8 mouse cellular contexts compared by ENCODE assay signal in the genomic region with DNA sequence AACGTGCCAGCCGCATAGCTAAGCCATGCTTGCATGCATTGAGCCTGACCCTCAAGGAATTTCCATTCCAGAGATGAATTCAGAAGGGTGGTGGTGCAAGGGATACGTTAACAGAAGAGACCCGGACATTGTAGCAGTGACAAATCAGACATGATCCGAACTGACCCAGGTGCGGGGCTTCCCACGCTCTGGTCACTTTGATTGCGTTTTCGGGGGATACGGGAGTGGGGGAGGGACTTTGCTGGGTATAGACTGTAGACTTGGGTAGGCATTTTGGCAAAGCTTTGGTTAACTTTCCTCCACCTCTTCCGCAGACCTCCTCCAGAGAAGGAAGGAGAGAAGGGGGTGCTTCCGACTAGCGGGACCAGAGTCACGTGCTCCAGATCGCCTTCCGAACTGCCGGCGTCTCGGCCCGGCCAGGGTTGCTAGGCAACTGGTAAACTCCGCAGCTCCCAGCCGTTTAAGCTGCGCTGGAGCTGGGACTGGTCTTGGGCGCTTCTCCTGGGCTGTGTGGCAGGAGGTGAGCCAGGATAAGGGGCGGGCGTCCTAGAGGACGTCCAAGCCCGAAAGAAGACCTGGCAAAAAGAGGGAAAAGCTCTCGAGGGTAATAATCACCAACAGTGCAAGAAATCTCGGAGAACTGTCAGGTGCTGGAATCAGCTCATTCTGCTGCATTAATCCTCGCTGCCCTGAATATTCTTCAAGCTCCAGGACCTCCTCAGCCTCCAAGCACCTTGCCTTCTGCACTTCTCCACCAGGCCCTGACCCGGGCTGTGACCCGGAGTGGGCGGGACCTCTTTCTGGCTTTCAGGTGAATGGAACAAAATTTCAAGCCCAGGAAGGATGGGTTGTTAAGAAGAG. TPM values are rescaled to one million over a fixed set of nuclear protein-coding genes. Genes with fewer than 3 reads are reported as not detected.
DNase-seq lines count a peak whose midpoint lies in the region; ATAC-seq lines count a peak whose summit lies in the region.

Gene Dnaic2, plus strand, starts transcription at position 444 of the 861 bp plus-strand sequence.

- no peak within 1 kb of the TSS for H3K9ac ChIP-seq in embryonic facial prominence, embryonic 15.5 days
- no peak within 1 kb of the TSS for H3K9ac ChIP-seq in kidney, embryonic 15.5 days
- no peak within 1 kb of the TSS for H3K9ac ChIP-seq in liver, embryonic 11.5 days (ENCODE audit: low read depth, low read length)

- ATAC-seq in embryonic facial prominence, embryonic 15.5 days (ENCODE audit: insufficient number of reproducible peaks, low FRiP score, low TSS enrichment, low read depth) = 0 out of 2 replicates have a peak, but pooled peaks have one; percentile 43
- ATAC-seq in kidney, embryonic 15.5 days (replicated peaks; ENCODE audit: low FRiP score) = peak; percentile 84
- ATAC-seq in liver, embryonic 11.5 days (replicated peaks; ENCODE audit: low FRiP score) = peak; percentile 47; the same call in 1 of the 2 replicates

- H3K27me3 ChIP-seq in embryonic facial prominence, embryonic 15.5 days = 0 out of 2 replicates have a peak, but pooled peaks cover 3% of the 10 kb centered on the region
- peaks cover 22% of the 10 kb centered on the region for H3K27me3 ChIP-seq in heart, embryonic 10.5 days (ENCODE audit: insufficient read depth, poor library complexity, severe bottlenecking)
- peaks cover 8% of the 10 kb centered on the region; the same call in 1 of the 2 replicates for H3K27me3 ChIP-seq in kidney, embryonic 15.5 days
- H3K27me3 ChIP-seq in liver, embryonic 11.5 days (replicated peaks; ENCODE audit: control insufficient read depth, insufficient read depth, low read length) = peaks cover 17% of the 10 kb centered on the region

- peak; percentile 22 to 56 for DNase-seq in urinary bladder, adult 18-20 months (ENCODE audit: low spot score in 2 of 2)
- no peak for DNase-seq in urinary bladder, adult 2 months (ENCODE audit: low spot score)
- DNase-seq in heart, embryonic 10.5 days (ENCODE audit: low spot score) = peak; percentile 92
- peak; percentile 43 for DNase-seq in liver, embryonic 11.5 days (ENCODE audit: low spot score)
- DNase-seq in natural killer cell, adult 2 months (ENCODE audit: low spot score in 2 of 2) = peak; percentile 26 to 30
- DNase-seq in urinary bladder, postnatal 25 days (ENCODE audit: low spot score) = peak; percentile 36

- no peaks in the 10 kb centered on the region for H3K9me3 ChIP-seq in embryonic facial prominence, embryonic 15.5 days (replicated peaks)
- H3K9me3 ChIP-seq in heart, embryonic 10.5 days = no peaks in the 10 kb centered on the region
- H3K9me3 ChIP-seq in kidney, embryonic 15.5 days (replicated peaks) = no peaks in the 10 kb centered on the region
- no peaks in the 10 kb centered on the region for H3K9me3 ChIP-seq in liver, embryonic 11.5 days (ENCODE audit: control insufficient read depth, low read length)

- H3K27ac ChIP-seq in embryonic facial prominence, embryonic 15.5 days (replicated peaks) = no peak within 1 kb of the TSS
- peak within 1 kb of the TSS; percentile 4; the same call in 1 of the 2 replicates for H3K27ac ChIP-seq in heart, embryonic 10.5 days
- no peak within 1 kb of the TSS for H3K27ac ChIP-seq in kidney, embryonic 15.5 days
- no peak within 1 kb of the TSS for H3K27ac ChIP-seq in liver, embryonic 11.5 days (ENCODE audit: low read depth, low read length)

- peak within 1 kb of the TSS; percentile 28 for H3K4me3 ChIP-seq in embryonic facial prominence, embryonic 15.5 days (replicated peaks)
- peak within 1 kb of the TSS; percentile 50 for H3K4me3 ChIP-seq in heart, embryonic 10.5 days
- H3K4me3 ChIP-seq in kidney, embryonic 15.5 days (replicated peaks) = peak within 1 kb of the TSS; percentile 29
- H3K4me3 ChIP-seq in liver, embryonic 11.5 days (ENCODE audit: low read depth, low read length) = peak within 1 kb of the TSS; percentile 31

- H3K36me3 ChIP-seq in embryonic facial prominence, embryonic 15.5 days = no peaks in the 10 kb centered on the region
- no peaks in the 10 kb centered on the region for H3K36me3 ChIP-seq in heart, embryonic 10.5 days
- H3K36me3 ChIP-seq in kidney, embryonic 15.5 days = no peaks in the 10 kb centered on the region
- H3K36me3 ChIP-seq in liver, embryonic 11.5 days (ENCODE audit: control insufficient read depth, insufficient read depth, low read length) = no peaks in the 10 kb centered on the region

- WGBS in embryonic facial prominence, embryonic 15.5 days = 11% methylated on average over 34 of the region's 34 CpGs
- 12% methylated on average over 34 of the region's 34 CpGs for WGBS in heart, embryonic 10.5 days
- 10% methylated on average over 34 of the region's 34 CpGs for WGBS in kidney, embryonic 15.5 days
- 13% methylated on average over 34 of the region's 34 CpGs for WGBS in liver, embryonic 11.5 days

- H3K4me1 ChIP-seq in embryonic facial prominence, embryonic 15.5 days = peaks cover 43% of the 10 kb centered on the region
- peaks cover 18% of the 10 kb centered on the region for H3K4me1 ChIP-seq in heart, embryonic 10.5 days
- H3K4me1 ChIP-seq in kidney, embryonic 15.5 days = peaks cover 15% of the 10 kb centered on the region
- H3K4me1 ChIP-seq in liver, embryonic 11.5 days (replicated peaks; ENCODE audit: control insufficient read depth, insufficient read depth, low read length) = peaks cover 4% of the 10 kb centered on the region

- H3K4me2 ChIP-seq in embryonic facial prominence, embryonic 15.5 days (replicated peaks) = peak within 1 kb of the TSS; percentile 56
- peak within 1 kb of the TSS; percentile 58 for H3K4me2 ChIP-seq in kidney, embryonic 15.5 days
- H3K4me2 ChIP-seq in liver, embryonic 11.5 days = peak within 1 kb of the TSS; percentile 61

RNA-seq across cellular contexts. Expression of gene Dnaic2, which starts in this region (rescaled TPM):
- 1.1 and 1.2 TPM in 2 replicates for polyA plus RNA-seq in urinary bladder, adult 2 months (2012; rRNA removed)
- 8.0 and 13.2 TPM in 2 replicates for polyA plus RNA-seq in embryonic facial prominence, embryonic 15.5 days (2015; fragmentation: Nextera tagmentation; extraction: Ambion mirVana)
- polyA plus RNA-seq in heart, embryonic 10.5 days (2016; fragmentation: Nextera tagmentation; extraction: Ambion mirVana) = 0.19 and 0.53 TPM in 2 replicates
- 0.41 and 0.56 TPM in 2 replicates for polyA plus RNA-seq in kidney, embryonic 15.5 days (2015; fragmentation: Nextera tagmentation; extraction: Ambion mirVana)
- not detected in 2 replicates for polyA plus RNA-seq in liver, embryonic 11.5 days (2014; fragmentation: Nextera tagmentation; extraction: Ambion mirVana)

Comparison
In these comparisons a context has a peak if more than half of its experiments do, and no peak if none do; other contexts are left out.
1. Peak in DNase-seq, H3K4me3 ChIP-seq and H3K27ac ChIP-seq in heart, embryonic 10.5 days; RNA of the gene not detected or under 1 TPM.
2. Peak in ATAC-seq, H3K4me3 ChIP-seq and H3K4me2 ChIP-seq in kidney, embryonic 15.5 days; RNA of the gene not detected or under 1 TPM.
3. Peak in DNase-seq, ATAC-seq, H3K4me3 ChIP-seq and H3K4me2 ChIP-seq in liver, embryonic 11.5 days; RNA of the gene not detected or under 1 TPM.